Mouse (Mus musculus): ENCODE data around the gene Tyw1.

GRCm38 (mm10) chr5:130228120-130228519 lies 27.3 kb upstream of the Tyw1 start:
- TF ChIP-seq MAX (IDR thresholded peaks at IDR 0.05; ENCODE audit: low read length), result no peak
- no peak for TF ChIP-seq POLR2A (IDR thresholded peaks at IDR 0.05; ENCODE audit: low read depth, low read length)
- TF ChIP-seq MEF2A (IDR thresholded peaks at IDR 0.05; ENCODE audit: borderline replicate concordance, low read depth, low read length), result no peak
- TF ChIP-seq TBP (conservative IDR thresholded peaks at IDR 0.05; ENCODE audit: low read depth, low read length), result no peak
- TF ChIP-seq CTCF (conservative IDR thresholded peaks at IDR 0.05 in 1 of 2, IDR thresholded peaks at IDR 0.05 in 1 of 2; ENCODE audit: low read depth in 2 of 2, low read length in 2 of 2), result no peak
- TF ChIP-seq CHD1 (IDR thresholded peaks at IDR 0.05; ENCODE audit: low read depth, low read length), result no peak
- TF ChIP-seq ZNF384 (IDR thresholded peaks at IDR 0.05; ENCODE audit: low read depth, low read length), result no peak
